Mouse (Mus musculus) E14TG2a.4 (cell line): ENCODE results near the gene Rasgef1c.

Source experiments
- H3K27me3 ChIP-seq: 2 replicates; pipeline ENCODE4 v1.6.1; 2014; ENCODE audit warnings: low read length, control low read depth; ENCODE audit not compliant: insufficient read depth
- H3K36me3 ChIP-seq: 2 replicates; pipeline ENCODE4 v1.6.1; 2014; ENCODE audit warnings: low read length, control low read depth; ENCODE audit not compliant: insufficient read depth
- H3K4me1 ChIP-seq: replicated peaks from 2 replicates; pipeline ENCODE4 v1.6.1; 2014; ENCODE audit warnings: low read depth, low read length, control low read depth
- H3K4me3 ChIP-seq: replicated peaks from 2 replicates; pipeline ENCODE4 v1.5.1; 2014; ENCODE audit warnings: mild to moderate bottlenecking, low read length
- H3K9me3 ChIP-seq: 2 replicates; pipeline ENCODE4 v1.6.1; 2014; ENCODE audit warnings: low read length, control low read depth
- CTCF ChIP-seq: conservative IDR thresholded peaks from 2 replicates; pipeline ENCODE4 v1.5.1; 2014; ENCODE audit warnings: low read length
- NANOG ChIP-seq: IDR thresholded peaks from 2 replicates; pipeline ENCODE4 v1.6.1; 2014; ENCODE audit warnings: borderline replicate concordance, low read length, mixed read lengths
- POU5F1 ChIP-seq: IDR thresholded peaks from 2 replicates; pipeline ENCODE4 v1.6.1; 2014; ENCODE audit warnings: low read length, borderline replicate concordance

Rasgef1c gene

DNA sequence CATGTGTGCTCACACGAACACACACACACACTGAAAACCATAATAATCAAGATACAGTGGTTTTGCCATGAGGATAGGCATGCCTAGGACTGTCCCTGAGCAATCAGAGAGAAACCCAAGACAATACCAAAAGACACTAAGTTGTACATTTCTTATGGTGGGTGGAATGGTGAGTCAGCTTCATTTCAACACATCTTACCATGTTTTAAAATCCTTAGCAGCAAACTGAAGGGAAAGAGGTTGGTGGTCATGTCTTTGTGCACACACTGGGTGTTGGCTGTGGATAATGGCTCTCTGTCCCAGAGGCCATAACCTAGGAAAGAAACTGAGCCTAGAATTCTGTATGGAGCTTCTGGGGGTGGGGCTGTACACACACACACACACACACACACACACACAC is 32.2 kb downstream of the Rasgef1c start:
- no peak for TF ChIP-seq NANOG
- no peak for TF ChIP-seq CTCF
- no peak for TF ChIP-seq POU5F1
- H3K27me3 ChIP-seq: peaks cover 9% of the 10 kb centered on the region
- H3K9me3 ChIP-seq: no peaks in the 10 kb centered on the region
- no peaks in the 10 kb centered on the region for H3K36me3 ChIP-seq
- H3K4me1 ChIP-seq: no peaks in the 10 kb centered on the region
- H3K4me3 ChIP-seq: no peak overlapping the region

DNA sequence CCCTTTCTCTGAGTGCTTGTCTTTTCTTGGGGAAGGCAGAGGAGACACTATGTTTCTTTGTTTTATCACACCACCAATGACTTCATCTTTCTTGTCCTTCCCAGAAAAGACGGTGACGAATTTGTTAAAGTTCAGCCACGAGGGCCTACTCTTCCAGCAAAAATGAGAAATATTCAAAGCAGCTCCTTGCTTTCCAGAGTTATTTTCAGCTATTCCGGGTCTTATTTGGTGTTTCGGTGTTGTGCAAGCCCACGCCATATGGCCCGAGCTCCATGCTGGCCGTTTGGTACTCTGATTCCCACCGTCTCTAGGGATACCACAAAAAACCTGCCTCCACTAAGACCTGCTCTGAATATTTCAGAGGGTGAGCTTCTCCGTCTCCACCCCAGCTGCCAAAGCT is 32.7 kb downstream of the Rasgef1c start:
- Histone ChIP-seq H3K4me3 (no peak overlapping the region), H3K36me3 (no peaks in the 10 kb centered on the region), H3K27me3 (peaks cover 9% of the 10 kb centered on the region), H3K4me1 (no peaks in the 10 kb centered on the region), H3K9me3 (no peaks in the 10 kb centered on the region)
- TF ChIP-seq POU5F1 (no peak), NANOG (no peak), CTCF (no peak)

- TF ChIP-seq POU5F1 (no peak), NANOG (no peak), CTCF (no peak)
- no peak overlapping the region for H3K4me3 ChIP-seq
- H3K27me3 ChIP-seq: peaks cover 9% of the 10 kb centered on the region
- H3K9me3 ChIP-seq: no peaks in the 10 kb centered on the region
- H3K4me1 ChIP-seq: no peaks in the 10 kb centered on the region
- no peaks in the 10 kb centered on the region for H3K36me3 ChIP-seq
These were observed 34.8 kb downstream of the Rasgef1c start for GRCm38 (mm10) chr11:49936458-49936857.

- Histone ChIP-seq H3K4me3 (no peak overlapping the region), H3K9me3 (no peaks in the 10 kb centered on the region), H3K4me1 (no peaks in the 10 kb centered on the region), H3K27me3 (peaks cover 9% of the 10 kb centered on the region), H3K36me3 (no peaks in the 10 kb centered on the region)
- TF ChIP-seq NANOG: no peak
- TF ChIP-seq CTCF: no peak
- no peak for TF ChIP-seq POU5F1
These were observed 36.1 kb downstream of the Rasgef1c start for GRCm38 (mm10) chr11:49937779-49938178.

DNA sequence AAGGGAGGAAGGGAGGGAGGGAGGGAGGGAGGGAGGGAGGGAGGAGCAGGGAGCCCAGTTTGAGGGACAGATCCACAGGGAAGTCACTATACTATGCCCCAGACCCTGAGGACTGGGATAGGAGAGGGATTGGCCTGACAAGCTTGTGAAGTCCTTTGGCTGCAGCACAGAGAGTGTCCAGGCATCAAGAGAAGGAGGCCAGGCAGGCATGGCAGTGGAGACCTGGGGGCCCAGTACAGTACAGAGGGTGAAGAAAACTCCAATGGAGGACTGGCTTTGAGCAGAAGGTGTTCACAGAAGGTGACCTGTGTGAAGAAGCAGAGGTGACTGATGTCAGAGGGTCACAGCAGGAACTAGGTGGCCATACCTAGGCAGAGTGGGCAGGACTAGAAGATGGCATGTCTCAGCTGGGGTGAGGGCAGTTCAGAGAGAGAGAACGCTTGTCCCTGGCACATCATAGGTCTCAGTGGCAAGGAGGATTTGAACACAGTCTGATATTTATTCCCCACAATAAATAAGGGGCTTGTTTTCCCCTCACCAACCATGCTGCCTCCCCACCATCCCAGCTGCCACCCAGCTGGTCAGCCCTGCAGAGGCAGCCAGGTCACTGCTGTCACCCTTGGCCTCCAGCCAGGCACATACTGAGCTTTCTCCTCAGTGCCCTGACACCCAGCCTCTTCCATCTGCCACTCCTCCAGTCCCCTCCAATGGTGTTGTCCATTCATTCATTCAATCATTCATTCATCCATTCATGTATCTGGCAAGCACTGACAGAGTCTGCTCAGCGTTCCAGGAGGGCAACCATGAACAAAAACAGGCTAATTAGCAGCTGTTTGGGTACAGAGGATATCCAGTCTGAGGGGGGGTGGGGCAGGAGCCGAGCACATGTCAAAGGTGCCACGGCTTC is 36.9 kb downstream of the Rasgef1c start:
- no peak overlapping the region for H3K4me3 ChIP-seq
- H3K36me3 ChIP-seq: no peaks in the 10 kb centered on the region
- TF ChIP-seq CTCF: no peak
- no peak for TF ChIP-seq POU5F1
- TF ChIP-seq NANOG: no peak
- H3K9me3 ChIP-seq: no peaks in the 10 kb centered on the region
- H3K27me3 ChIP-seq: peaks cover 9% of the 10 kb centered on the region
- H3K4me1 ChIP-seq: no peaks in the 10 kb centered on the region

- no peaks in the 10 kb centered on the region for H3K36me3 ChIP-seq
- TF ChIP-seq NANOG (no peak), POU5F1 (no peak), CTCF (no peak)
- no peaks in the 10 kb centered on the region for H3K9me3 ChIP-seq
- no peak overlapping the region for H3K4me3 ChIP-seq
- no peaks in the 10 kb centered on the region for H3K4me1 ChIP-seq
- H3K27me3 ChIP-seq: peaks cover 6% of the 10 kb centered on the region
These were observed 41.2 kb downstream of the Rasgef1c start for GRCm38 (mm10) chr11:49942841-49943240.

DNA sequence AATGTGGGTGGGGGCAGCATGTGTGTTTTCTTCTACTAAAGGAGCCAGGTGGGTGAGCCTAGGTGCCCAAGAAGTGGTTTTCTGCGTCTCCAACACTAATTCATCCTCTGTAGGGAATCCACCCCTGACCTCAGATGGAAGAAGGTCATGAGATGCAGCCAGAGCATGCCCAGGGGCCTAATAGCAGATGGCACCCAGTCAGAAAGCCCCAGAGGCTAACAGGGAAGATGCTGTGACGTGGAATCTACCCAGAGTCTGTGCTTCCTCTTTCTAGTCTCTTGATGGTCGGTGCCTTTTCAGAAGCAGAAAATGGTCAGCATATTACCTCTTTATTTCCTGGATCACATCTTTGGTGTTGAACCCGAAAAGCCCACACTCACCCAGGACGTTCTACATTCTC is 42.3 kb downstream of the Rasgef1c start:
- Histone ChIP-seq H3K27me3 (0 out of 2 replicates have a peak, but pooled peaks cover 3% of the 10 kb centered on the region), H3K9me3 (no peaks in the 10 kb centered on the region), H3K36me3 (no peaks in the 10 kb centered on the region), H3K4me3 (no peak overlapping the region), H3K4me1 (no peaks in the 10 kb centered on the region)
- TF ChIP-seq POU5F1: no peak
- TF ChIP-seq CTCF: no peak
- no peak for TF ChIP-seq NANOG

- no peak for TF ChIP-seq CTCF
- TF ChIP-seq POU5F1: no peak
- TF ChIP-seq NANOG: no peak
- no peak overlapping the region for H3K4me3 ChIP-seq
- 0 out of 2 replicates have a peak, but pooled peaks cover 3% of the 10 kb centered on the region for H3K27me3 ChIP-seq
- H3K36me3 ChIP-seq: no peaks in the 10 kb centered on the region
- H3K4me1 ChIP-seq: no peaks in the 10 kb centered on the region
- H3K9me3 ChIP-seq: no peaks in the 10 kb centered on the region
These were observed 44.1 kb downstream of the Rasgef1c start for GRCm38 (mm10) chr11:49945726-49946125.
